Mouse (Mus musculus): ENCODE data around the gene Ggt6.
"Not testable (repeated sequence)": the region's sequence is repeated elsewhere in the genome, so short reads cannot be mapped to it uniquely, and the experiment has no call there.

Ggt6 gene

DNA sequence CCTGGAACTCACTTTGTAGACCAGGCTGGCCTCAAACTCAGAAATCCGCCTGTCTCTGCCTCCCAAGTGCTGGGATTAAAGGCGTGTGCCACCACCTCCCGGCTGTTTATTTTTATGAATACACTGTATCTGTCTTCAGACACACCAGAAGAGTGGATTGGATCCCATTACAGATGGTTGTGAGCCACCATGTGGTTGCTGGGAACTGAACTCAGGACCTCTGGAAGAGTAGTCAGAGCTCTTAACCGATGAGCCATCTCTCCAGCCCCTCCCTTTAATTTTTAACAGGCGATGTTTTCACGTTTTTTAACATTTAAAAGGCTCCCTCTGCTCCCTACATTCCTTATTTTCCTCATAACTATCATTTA lies 5.3 kb downstream of the Ggt6 start:
- DNase-seq (ENCODE audit: low spot score): not testable (repeated sequence)

DNA sequence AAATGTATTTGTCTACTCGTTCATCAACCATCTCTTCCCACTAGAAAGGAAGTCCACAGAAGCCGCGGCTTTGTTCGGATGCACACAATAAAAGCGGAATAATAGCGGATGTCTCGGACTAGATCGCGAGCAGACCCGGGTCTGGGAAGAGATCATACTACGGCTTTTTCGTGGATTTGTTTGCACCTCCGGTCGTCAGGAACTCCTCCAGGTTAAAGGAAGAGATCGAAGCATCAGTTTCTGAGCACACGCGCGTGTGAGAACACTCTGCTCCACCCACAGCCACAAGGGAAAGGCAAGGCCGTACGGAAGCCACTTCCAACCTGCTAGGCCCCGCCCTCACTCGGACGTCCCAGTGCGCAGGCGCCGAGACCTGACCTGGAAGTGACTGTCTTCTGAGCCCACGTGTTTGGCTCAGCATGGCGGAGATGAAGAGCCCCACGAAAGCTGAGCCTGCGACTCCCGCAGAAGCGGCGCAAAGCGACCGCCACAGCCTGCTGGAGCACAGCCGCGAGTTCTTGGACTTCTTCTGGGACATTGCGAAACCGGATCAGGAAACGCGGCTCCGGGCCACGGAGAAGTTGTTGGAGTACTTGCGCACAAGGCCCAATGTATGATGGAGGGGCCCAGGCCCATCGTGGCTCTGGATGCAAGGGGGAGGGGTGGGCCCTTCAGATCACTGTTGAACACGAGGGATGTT lies 5.8 kb downstream of the Ggt6 start, which contains the start of gene Mybbp1a:
Gene Mybbp1a (plus strand): TSS at position 391 of the 700 bp plus-strand sequence.
- DNase-seq (ENCODE audit: low spot score): peak; percentile 96

- DNase-seq (ENCODE audit: low spot score): no peak
These were observed 11.2 kb downstream of the Ggt6 start for GRCm38 (mm10) chr11:72446311-72447105.

- DNase-seq (ENCODE audit: low spot score): no peak
These were observed 12.1 kb downstream of the Ggt6 start for GRCm38 (mm10) chr11:72447475-72447874.

GRCm38 (mm10) chr11:72452140-72452665 lies 16.9 kb downstream of the Ggt6 start:
- DNase-seq (ENCODE audit: low spot score): no peak

DNA sequence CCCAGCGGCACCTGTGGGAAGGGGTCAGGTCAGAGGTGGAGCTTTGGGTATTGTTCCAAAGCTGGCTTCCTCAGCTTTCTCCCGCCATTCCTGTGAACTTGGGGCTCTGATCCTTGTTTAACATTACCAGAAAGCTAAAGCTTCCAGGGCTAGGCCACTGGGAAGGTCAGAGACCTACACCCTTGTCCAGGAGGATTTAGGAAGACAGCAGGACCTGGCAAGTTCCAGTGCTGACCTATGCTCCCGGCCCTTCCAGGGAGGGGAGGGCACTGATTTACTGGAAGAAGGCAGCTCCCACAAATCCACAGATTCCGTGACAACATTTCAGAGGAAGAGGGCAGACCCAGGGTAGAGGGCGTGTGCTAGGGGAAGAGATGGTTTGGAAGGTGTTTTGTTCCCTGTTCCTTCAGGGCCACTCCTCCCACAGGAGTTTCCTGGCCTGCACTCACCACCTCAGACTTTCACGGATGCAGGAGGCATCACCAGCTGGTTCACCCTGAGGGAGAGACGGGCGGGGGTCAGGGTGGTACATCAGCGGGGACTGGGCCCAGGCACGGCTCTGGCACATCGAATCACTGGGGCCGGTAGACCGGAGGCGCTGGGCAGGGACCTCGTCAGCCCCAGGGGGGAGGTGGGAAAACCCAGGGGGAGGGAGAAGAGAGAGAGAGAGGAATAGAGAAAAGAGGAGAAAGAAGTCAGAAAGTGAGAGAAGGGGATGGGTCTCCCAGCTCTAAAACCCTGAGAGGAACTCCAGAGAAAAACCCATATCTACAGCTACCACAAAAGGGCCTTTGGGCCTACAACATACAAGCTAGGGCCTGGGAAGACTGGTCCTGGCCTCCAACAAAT lies 18.0 kb downstream of the Ggt6 start:
- DNase-seq (ENCODE audit: low spot score): no peak

- peak; percentile 71 for DNase-seq (ENCODE audit: low spot score)
These were observed 20.4 kb downstream of the Ggt6 start for GRCm38 (mm10) chr11:72455694-72456093.

GRCm38 (mm10) chr11:72457995-72458496 lies 22.7 kb downstream of the Ggt6 start:
- no peak for DNase-seq (ENCODE audit: low spot score)

DNA sequence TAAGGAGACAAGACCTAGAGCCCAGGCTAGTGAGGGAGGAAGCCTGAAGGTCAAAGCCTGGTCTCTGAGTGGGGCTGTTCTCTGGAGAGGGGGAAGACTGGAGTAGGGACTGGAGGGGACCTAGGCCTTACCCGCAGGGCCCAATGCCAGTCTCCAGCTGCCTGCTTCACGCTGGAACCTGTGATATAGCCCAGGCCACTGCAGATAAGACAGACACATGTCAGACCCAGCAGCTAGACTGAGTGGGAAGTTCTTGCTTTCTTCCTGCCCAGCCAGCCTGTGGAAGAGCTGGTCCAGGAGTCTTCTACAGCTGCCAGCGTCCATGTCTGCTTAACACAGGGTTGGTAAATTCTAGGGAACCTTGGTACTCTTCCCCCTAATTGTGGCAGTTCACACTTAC lies 23.2 kb downstream of the Ggt6 start:
- no peak for DNase-seq (ENCODE audit: low spot score)

- no peak for DNase-seq (ENCODE audit: low spot score)
These were observed 26.2 kb downstream of the Ggt6 start for GRCm38 (mm10) chr11:72461500-72461981.

DNA sequence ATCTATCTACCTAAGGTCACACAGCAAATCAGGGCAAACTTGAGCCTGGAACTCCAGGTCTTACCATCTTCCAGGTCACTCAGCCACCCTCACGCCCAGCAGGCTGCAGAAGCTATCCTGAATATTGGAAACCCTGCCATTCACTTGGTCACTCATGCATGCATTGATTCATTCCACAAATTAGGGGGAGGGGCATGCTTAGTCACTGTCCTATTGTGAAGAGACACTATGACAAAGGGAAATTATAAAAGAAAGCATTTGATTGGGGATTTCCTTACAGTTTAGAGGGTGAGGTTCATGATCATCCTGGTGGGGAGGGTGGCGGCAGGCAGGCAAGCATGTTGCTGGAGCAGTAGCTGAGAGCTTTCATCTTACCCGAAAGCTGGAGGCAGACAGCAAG lies 29.5 kb downstream of the Ggt6 start:
- DNase-seq (ENCODE audit: low spot score): no peak

DNA sequence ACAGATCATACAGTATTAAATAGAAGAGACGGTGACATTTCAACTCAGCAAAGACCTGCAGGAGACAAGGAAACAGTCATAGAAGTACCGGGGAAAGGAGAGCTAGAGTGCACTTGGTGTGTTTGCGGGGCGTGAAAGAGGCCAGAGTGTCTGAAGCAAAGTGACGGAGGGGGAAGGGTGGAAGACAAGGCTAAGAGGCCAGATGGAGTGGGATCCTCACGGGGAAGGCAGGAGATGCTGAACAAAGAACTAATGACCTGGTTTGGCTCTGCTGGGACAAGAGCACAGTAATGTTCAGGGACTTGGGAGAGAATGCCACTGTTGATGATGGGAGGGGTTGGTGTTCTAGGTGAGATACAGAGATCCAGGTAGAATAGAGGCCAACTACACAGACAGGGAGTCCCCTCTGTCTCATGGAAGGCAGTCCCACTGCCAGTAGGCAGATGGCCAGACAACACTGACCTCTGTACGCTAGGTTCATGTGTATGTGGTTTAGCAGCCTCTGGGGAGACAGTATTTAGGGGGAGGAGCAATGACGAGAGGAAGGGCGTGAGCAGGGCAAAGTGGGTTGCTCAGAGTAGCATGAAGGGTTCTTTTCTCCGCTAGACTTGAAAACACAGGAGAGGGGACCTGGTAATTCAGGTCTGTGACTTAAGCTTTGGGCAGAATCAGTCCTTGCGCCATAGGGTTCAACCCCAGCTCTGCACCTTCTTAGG lies 30.8 kb downstream of the Ggt6 start:
- no peak for DNase-seq (ENCODE audit: low spot score)

GRCm38 (mm10) chr11:72466694-72467507 lies 31.6 kb downstream of the Ggt6 start:
- DNase-seq (ENCODE audit: low spot score): no peak

DNA sequence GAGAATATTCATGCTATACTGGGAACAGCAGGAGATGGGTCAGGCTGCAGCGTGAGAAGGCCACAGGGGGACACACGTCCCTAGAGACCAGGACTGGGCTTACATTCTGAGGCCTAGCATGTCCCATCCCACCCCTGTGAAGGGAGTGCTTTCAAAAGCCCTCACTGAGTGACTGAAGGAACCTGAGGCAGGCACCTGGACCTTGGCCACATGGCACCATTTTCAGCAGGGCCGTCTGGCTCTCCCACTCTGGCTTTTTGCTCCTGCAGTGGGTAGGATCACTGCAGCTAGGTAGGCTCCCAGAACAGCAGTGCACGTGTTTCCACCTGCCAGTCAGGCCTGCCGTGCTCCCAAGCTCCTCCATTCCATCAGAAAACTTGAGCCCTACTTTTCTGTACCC lies 33.2 kb downstream of the Ggt6 start:
- no peak for DNase-seq (ENCODE audit: low spot score)

DNA sequence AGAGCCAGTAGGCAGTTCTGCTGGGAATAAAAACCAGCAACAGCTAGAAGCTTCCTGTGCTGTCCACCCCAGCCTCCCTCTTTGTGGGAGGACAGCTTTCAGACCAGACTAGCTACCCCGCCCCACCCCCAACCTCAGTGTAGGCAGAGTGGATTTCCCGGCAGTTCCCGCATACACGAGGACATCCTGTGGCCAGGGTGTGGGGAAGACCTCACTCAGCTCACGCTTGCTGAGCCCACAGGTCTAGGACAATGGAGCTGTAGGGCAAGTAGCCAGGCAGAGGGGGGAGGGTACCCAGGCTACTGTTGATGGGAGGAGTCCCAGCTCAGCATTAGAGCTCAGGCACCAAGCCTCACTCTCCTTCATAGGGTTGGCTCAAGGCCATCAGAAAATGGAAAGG lies 33.9 kb downstream of the Ggt6 start:
- DNase-seq (ENCODE audit: low spot score): no peak

DNA sequence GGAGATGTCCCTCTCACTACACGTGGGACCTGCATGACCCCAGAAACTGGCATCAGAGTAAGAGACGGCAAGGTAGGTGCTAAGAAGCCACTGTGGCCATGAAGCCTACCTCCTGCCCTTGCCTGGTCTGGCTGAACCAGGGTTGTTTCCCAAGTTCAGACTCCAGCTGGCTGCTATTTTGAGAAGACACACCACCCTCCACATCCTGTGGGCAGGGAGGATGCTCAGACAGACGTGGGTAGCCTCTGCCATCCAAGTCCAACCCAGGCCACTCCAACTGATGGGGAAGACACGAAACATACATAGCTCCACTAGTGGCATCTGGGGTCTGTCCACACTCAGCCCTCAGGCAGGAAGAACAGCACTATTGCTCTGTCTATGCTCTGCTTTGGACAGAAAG lies 34.7 kb downstream of the Ggt6 start:
- no peak for DNase-seq (ENCODE audit: low spot score)

- DNase-seq (ENCODE audit: low spot score): no peak
These were observed 36.1 kb downstream of the Ggt6 start for GRCm38 (mm10) chr11:72471381-72471780.

- no peak for DNase-seq (ENCODE audit: low spot score)
These were observed 38.2 kb downstream of the Ggt6 start for GRCm38 (mm10) chr11:72473540-72473939.

DNA sequence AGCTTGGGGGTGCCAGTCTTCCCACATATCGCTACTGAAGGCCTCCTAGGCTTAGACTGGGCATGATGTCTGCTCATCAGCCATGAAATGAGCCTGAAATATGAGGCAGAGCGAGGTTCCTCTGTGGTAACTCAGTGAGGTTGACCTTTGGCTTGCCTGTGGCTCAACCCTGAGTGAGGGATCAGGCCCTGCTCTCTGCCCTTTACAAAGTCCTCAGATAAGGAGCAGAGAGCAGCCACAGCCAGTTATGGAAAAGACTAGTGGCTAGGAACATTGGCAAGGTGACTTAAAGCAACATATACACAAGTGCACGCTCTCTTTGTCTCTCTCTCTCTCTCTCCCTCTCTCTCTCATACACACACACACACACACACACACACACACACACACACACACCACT lies 39.6 kb downstream of the Ggt6 start:
- no peak for DNase-seq (ENCODE audit: low spot score)

DNA sequence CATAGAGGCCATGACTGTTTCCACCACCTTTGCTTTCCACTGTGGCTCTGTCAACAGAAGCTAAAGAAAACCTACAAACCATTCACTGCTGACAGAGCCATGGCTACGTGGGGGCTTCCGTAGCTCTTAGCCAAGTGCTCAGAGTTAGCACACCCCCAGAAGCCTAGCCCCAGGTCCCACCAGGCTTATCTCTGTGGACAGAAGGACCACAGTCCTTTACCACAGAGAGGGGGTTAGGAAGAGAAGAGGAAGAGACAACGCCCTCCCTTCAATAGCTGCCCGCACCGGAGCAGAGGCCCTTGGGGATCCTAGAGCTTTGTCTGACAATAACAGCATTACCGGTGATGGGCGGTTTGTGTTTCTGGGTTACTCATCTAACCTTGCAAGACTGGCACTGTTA lies 40.1 kb downstream of the Ggt6 start:
- DNase-seq (ENCODE audit: low spot score): no peak
